Mouse (Mus musculus): ENCODE results near the gene Tnfrsf1a. TPM values are rescaled to one million over a fixed set of nuclear protein-coding genes. Genes with fewer than 3 reads are reported as not detected.
A peak's percentile ranks its signal among the peaks of the same experiment; 100 is the strongest.
"Not testable (repeated sequence)": the region's sequence is repeated elsewhere in the genome, so short reads cannot be mapped to it uniquely, and the experiment has no call there.

The Tnfrsf1a gene
- polyA plus RNA-seq (2012): 0.70 and 0.78 TPM in 2 replicates

DNA sequence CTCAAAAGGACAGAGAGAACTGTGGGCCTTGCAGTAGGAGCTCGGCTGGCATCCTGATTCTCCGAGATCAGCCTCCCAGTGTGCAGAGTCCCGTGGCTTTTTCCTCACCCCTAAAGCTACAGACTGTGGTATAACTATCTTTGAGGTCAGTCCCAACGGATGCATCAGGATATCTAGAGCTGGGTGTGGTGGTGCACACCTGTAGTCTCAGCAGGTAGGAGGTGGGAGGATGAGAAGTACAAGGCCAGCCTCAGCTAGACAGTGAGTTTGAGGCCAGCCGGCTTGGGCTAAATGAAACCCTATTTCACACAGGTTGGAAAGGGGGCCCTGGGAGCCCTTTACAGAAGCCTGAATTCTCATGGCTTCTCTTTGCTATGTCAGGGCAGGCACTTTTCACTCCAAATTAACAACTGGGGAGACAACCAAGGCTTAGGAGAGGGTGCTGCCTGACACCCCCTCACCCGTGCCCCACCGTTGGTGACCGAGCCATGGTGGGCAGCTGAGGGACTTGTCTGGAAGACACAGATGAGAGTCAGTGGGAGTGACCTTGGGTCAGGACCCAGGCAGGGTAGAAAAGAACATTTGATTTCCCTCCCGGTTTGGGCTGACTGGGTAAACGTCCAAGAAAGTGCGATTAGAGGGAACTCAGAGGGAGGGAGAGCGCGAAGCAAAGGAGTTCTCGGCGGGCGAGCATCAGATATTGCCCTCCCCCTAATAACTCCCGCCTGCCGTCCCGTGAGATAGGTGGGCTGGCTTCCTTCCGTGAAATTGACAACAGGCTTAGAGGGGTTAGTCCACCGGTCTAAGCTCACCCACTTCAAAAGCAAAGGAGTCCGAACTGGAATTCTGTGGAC lies at the start of gene Tnfrsf1a:
Tnfrsf1a (plus strand) TSS at position 642 of the 854 bp plus-strand sequence.
- TF ChIP-seq GATA1 (IDR thresholded peaks at IDR 0.05; ENCODE audit: low read length): no peak
- no peak for TF ChIP-seq TAL1 (IDR thresholded peaks at IDR 0.05; ENCODE audit: low read length)
- H3K9me3 ChIP-seq (ENCODE audit: control insufficient read depth, low read length): no peaks in the 10 kb centered on the region
- peaks cover 28% of the 10 kb centered on the region for H3K27me3 ChIP-seq (ENCODE audit: control insufficient read depth)
- H3K4me3 ChIP-seq (replicated peaks): peak within 1 kb of the TSS; percentile 58
- peaks cover 15% of the 10 kb centered on the region for H3K4me1 ChIP-seq (ENCODE audit: control insufficient read depth)
- no peaks in the 10 kb centered on the region for H3K36me3 ChIP-seq (ENCODE audit: control insufficient read depth)

DNA sequence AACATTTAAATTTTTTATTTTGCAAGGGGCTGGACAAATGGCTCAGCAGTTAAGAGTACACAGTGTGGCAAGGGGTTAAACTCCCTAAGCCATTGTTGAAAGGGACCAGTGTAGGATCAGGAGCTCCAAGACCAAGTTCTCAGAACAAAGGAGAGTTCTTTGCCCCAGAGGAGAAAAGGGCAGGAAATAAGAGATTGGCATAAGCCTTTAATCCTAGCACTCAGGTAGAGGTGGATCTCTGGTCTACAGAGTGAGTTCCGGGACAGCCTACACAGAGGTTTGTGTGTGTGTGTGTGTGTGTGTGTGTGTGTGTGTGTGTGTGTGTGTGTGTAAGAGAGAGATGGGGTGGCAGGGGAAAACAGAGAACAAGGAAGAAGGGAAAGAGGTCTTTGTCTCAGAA lies 48.2 kb upstream of the Tnfrsf1a start:
- Histone ChIP-seq H3K36me3 (ENCODE audit: control insufficient read depth) (no peaks in the 10 kb centered on the region), H3K27me3 (ENCODE audit: control insufficient read depth) (no peaks in the 10 kb centered on the region), H3K4me3 (replicated peaks) (no peak overlapping the region), H3K4me1 (ENCODE audit: control insufficient read depth) (no peaks in the 10 kb centered on the region), H3K9me3 (ENCODE audit: control insufficient read depth, low read length) (no peaks in the 10 kb centered on the region)
- TF ChIP-seq TAL1 (IDR thresholded peaks at IDR 0.05; ENCODE audit: low read length) (no peak), GATA1 (IDR thresholded peaks at IDR 0.05; ENCODE audit: low read length) (no peak)

DNA sequence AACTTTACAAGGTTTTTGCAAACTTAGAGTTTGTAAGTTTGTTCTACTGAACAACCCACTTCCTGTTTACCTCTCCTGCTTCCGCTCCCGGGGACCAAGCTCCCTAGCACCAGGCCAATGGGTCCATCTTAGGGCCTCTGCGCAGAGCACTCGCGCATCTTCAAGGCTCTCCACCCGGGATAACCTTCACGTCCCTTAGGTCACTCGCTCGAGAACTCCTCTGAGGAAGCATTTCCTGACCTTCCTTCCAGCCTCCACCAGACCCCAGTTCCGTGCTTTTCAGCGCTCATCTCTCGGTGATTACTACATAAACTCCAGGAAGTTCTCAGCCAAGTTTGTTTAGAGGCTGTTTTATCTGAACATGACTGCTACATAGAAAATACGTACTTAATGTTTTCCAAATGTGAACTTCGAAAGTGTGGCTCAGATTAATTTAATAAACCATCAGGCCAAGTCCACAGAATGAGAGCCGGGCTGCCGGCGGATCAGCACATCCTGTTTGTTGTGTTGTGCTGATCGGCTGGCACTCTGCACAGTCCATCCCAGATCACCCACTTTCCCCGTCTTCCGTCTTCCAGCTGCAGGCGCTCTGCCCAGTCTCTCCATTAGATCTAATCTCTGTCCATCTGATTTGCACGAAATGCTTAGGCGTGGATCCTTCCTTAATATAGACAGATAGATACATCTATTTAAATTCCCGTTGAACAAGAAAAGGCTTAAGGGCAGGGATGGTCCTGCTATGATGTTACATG lies 46.8 kb upstream of the Tnfrsf1a start:
- TF ChIP-seq GATA1 (IDR thresholded peaks at IDR 0.05; ENCODE audit: low read length) (no peak), TAL1 (IDR thresholded peaks at IDR 0.05; ENCODE audit: low read length) (no peak)
- Histone ChIP-seq H3K36me3 (ENCODE audit: control insufficient read depth) (peaks cover 6% of the 10 kb centered on the region; the same call in 1 of the 2 replicates), H3K9me3 (ENCODE audit: control insufficient read depth, low read length) (no peaks in the 10 kb centered on the region), H3K4me1 (ENCODE audit: control insufficient read depth) (no peaks in the 10 kb centered on the region), H3K4me3 (replicated peaks) (no peak overlapping the region), H3K27me3 (ENCODE audit: control insufficient read depth) (no peaks in the 10 kb centered on the region)

DNA sequence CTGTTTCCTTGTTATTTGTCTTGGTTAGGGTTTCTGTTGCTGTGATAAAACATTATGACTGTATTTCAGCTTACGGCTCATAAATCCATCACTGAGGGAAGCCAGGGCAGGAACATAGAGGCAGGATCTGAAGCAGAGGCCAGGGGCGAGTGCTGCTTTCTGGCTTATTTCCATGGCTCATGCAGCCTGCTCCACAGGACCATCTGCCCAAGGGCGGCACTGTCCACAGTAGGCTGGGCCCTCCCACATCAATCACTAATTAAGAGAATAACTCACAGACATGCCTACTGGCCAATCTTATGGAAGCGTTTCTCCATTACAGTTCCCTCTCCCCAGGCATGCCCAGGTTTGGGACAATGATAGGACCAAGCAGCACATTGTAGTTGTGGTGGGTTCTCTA lies 45.9 kb upstream of the Tnfrsf1a start:
- H3K27me3 ChIP-seq (ENCODE audit: control insufficient read depth): no peaks in the 10 kb centered on the region
- no peak overlapping the region for H3K4me3 ChIP-seq (replicated peaks)
- H3K36me3 ChIP-seq (ENCODE audit: control insufficient read depth): peaks cover 6% of the 10 kb centered on the region; the same call in 1 of the 2 replicates
- no peaks in the 10 kb centered on the region for H3K9me3 ChIP-seq (ENCODE audit: control insufficient read depth, low read length)
- no peaks in the 10 kb centered on the region for H3K4me1 ChIP-seq (ENCODE audit: control insufficient read depth)
- no peak for TF ChIP-seq TAL1 (IDR thresholded peaks at IDR 0.05; ENCODE audit: low read length)

DNA sequence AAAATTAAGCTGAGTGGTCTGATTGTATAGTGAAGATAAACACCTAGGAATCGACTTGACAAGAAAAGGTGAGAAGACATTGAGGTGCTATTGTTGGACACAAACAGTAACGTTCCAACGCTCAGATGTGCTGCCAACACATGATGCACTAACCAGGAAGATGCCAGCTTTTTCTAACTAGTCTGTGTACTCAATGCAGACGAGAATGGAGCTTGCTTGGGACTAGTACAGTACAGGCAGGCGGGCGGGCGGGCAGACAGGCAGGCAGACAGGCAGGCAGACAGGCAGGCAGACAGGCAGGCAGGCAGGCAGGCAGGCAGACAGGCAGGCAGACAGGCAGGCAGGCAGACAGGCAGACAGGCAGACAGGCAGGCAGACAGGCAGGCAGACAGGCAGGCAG lies 44.8 kb upstream of the Tnfrsf1a start:
- H3K4me3 ChIP-seq (replicated peaks); H3K27me3 ChIP-seq (ENCODE audit: control insufficient read depth); H3K36me3 ChIP-seq (ENCODE audit: control insufficient read depth); H3K9me3 ChIP-seq (ENCODE audit: control insufficient read depth, low read length); H3K4me1 ChIP-seq (ENCODE audit: control insufficient read depth): not testable (repeated sequence)

DNA sequence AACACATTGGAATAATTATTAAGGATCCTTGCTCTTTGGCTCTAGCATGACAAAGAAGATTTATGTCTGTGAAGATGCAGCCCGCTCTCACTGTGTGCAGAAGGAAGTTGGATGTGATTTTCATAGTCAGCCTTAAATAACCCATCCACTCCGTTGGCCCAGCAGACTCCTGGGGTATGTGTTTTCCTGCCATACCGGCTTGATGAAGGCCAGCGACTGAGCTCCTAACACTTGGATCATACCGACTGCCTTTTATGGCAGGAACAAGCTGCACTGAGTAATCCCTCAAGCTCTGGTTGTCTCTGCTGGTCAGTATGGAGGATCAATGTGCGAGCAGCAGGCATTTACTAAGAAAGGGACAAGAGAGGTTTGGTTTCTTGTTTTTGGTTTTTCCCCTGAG lies 43.7 kb upstream of the Tnfrsf1a start:
- Histone ChIP-seq H3K36me3 (ENCODE audit: control insufficient read depth) (peaks cover 6% of the 10 kb centered on the region; the same call in 1 of the 2 replicates), H3K9me3 (ENCODE audit: control insufficient read depth, low read length) (no peaks in the 10 kb centered on the region), H3K4me1 (ENCODE audit: control insufficient read depth) (no peaks in the 10 kb centered on the region), H3K4me3 (replicated peaks) (no peak overlapping the region), H3K27me3 (ENCODE audit: control insufficient read depth) (no peaks in the 10 kb centered on the region)
- TF ChIP-seq GATA1 (IDR thresholded peaks at IDR 0.05; ENCODE audit: low read length) (no peak), TAL1 (IDR thresholded peaks at IDR 0.05; ENCODE audit: low read length) (no peak)

DNA sequence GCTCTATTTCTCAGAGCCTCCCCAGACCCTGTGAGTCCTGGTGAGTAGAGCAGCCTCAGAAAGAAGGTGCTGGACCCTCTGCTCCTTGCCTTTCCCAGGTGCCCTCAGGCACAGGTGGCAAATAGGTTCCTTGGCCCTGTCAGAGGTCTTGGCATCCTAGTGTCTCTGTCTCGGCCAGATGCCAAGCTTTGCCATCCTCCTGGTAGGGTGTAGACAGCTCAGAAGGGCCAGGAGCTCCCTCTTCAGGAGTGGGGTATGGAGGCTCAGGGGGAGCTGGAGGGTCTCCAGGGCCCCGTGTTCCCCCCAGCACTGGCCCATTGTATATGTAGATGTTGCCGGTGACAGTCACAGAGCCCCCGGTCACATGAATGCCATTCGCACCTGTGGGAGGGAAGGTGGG lies 42.1 kb upstream of the Tnfrsf1a start:
- Histone ChIP-seq H3K36me3 (ENCODE audit: control insufficient read depth) (peaks cover 6% of the 10 kb centered on the region; the same call in 1 of the 2 replicates), H3K27me3 (ENCODE audit: control insufficient read depth) (no peaks in the 10 kb centered on the region)

DNA sequence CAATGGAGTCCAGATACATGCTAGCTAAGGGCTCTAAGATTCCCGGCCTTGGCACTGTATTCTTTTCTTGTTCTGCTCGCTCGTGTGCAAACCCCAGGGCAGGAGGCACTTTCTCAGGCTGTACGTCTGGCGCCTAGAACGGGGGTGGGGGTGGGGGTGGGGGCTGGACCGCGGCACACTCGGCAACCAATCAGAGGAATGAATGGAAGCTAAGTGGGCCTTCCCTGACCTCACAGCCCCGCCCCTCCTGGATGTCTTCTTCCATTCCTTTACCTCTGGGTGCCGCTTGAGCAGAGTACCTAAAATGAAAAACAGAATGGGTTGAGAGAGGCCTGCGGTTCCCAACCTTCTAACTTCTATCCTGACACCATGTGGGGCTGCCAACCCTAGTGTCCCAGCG lies 40.2 kb upstream of the Tnfrsf1a start:
- Histone ChIP-seq H3K4me1 (ENCODE audit: control insufficient read depth) (peaks cover 2% of the 10 kb centered on the region), H3K4me3 (replicated peaks) (no peak overlapping the region), H3K27me3 (ENCODE audit: control insufficient read depth) (peaks cover 16% of the 10 kb centered on the region), H3K9me3 (ENCODE audit: control insufficient read depth, low read length) (no peaks in the 10 kb centered on the region), H3K36me3 (ENCODE audit: control insufficient read depth) (peaks cover 6% of the 10 kb centered on the region; the same call in 1 of the 2 replicates)
- no peak for TF ChIP-seq TAL1 (IDR thresholded peaks at IDR 0.05; ENCODE audit: low read length)
- no peak for TF ChIP-seq GATA1 (IDR thresholded peaks at IDR 0.05; ENCODE audit: low read length)

More for the DNA sequence above, 42.1 kb upstream of the Tnfrsf1a start:
- H3K4me3 ChIP-seq (replicated peaks): no peak overlapping the region
- H3K4me1 ChIP-seq (ENCODE audit: control insufficient read depth): no peaks in the 10 kb centered on the region
- H3K9me3 ChIP-seq (ENCODE audit: control insufficient read depth, low read length): no peaks in the 10 kb centered on the region
- TF ChIP-seq TAL1 (IDR thresholded peaks at IDR 0.05; ENCODE audit: low read length): no peak
- TF ChIP-seq GATA1 (IDR thresholded peaks at IDR 0.05; ENCODE audit: low read length): no peak

DNA sequence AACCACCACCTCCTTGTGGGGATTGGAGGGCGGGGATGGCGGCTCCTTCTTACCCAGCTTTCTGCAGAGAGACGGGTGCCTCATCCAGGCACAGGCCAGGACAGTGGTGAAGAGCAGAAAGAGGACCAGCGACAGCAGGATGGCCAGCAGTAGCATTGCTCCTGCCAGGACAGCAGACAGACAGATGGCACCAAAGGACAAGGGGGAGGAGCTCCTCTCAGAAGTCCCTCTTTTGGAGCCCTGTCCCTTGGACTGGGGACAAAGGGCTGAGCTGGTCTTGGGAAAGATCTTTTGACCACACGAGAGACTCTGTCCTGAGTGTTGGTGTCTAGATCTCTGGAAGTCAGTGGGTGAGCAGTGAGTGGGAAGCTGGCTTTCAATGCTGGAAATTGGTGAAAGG lies 39.8 kb upstream of the Tnfrsf1a start:
- Histone ChIP-seq H3K27me3 (ENCODE audit: control insufficient read depth) (peaks cover 21% of the 10 kb centered on the region), H3K36me3 (ENCODE audit: control insufficient read depth) (peaks cover 6% of the 10 kb centered on the region; the same call in 1 of the 2 replicates), H3K9me3 (ENCODE audit: control insufficient read depth, low read length) (no peaks in the 10 kb centered on the region), H3K4me3 (replicated peaks) (no peak overlapping the region), H3K4me1 (ENCODE audit: control insufficient read depth) (peaks cover 3% of the 10 kb centered on the region)
- no peak for TF ChIP-seq TAL1 (IDR thresholded peaks at IDR 0.05; ENCODE audit: low read length)
- no peak for TF ChIP-seq GATA1 (IDR thresholded peaks at IDR 0.05; ENCODE audit: low read length)

Data from erythroblast, embryonic 14.5 days (primary cell).